Mouse (Mus musculus): Measurements from ENCODE around the gene Atic. TPM values are rescaled to one million over a fixed set of nuclear protein-coding genes. Genes with fewer than 3 reads are reported as not detected.

Gene Atic
- 7.2 and 24.0 TPM in 2 replicates for polyA plus RNA-seq (2012; ENCODE audit: low replicate concordance)

GRCm38 (mm10) chr1:71556688-71557612 lies at the start of gene Atic:
TSS of gene Atic (plus strand) at chr1:71557150.

Other genes starting within 250 kb of the Atic start
- gene Abca12, start 142.2 kb upstream of the Atic start, polyA plus RNA-seq (2012; ENCODE audit: low replicate concordance): 0.23 TPM in 1 of 2 replicates, not detected in the other
- 7.4 and 10.3 TPM in 2 replicates for gene Fn1, start 96.0 kb downstream of the Atic start, polyA plus RNA-seq (2012; ENCODE audit: low replicate concordance)